Mouse (Mus musculus) C2C12 (cell line): ENCODE data around the gene Dclre1c. TPM values are rescaled to one million over a fixed set of nuclear protein-coding genes. Genes with fewer than 3 reads are reported as not detected.

Source experiments
- H3K27me3 ChIP-seq: one replicate; pipeline ENCODE4 v1.6.1; 2011; ENCODE audit not compliant: control insufficient read depth, insufficient read depth, insufficient read length
- H3K36me3 ChIP-seq: one replicate; pipeline ENCODE4 v1.6.1; 2011; ENCODE audit not compliant: control insufficient read depth, insufficient read depth
- H3K4me3 ChIP-seq: one replicate; pipeline ENCODE4 v1.5.1; 2011; ENCODE audit warnings: mild to moderate bottlenecking, control low read depth; ENCODE audit not compliant: poor library complexity, insufficient read depth, severe bottlenecking
- H3K79me2 ChIP-seq: one replicate; pipeline ENCODE4 v1.6.1; 2011; ENCODE audit not compliant: control insufficient read depth, insufficient read depth
- H3K79me3 ChIP-seq: one replicate; pipeline ENCODE4 v1.6.1; 2011; ENCODE audit warnings: low read depth, control low read depth
- H3ac ChIP-seq: one replicate; pipeline ENCODE3; 2011; ENCODE audit warnings: low read depth; ENCODE audit not compliant: control insufficient read depth, insufficient read length
- CEBPB ChIP-seq: IDR thresholded peaks from one replicate; pipeline ENCODE4 v1.6.1; 2011; ENCODE audit warnings: low read depth, mild to moderate bottlenecking, control low read depth, moderate library complexity
- CTCF ChIP-seq: IDR thresholded peaks from one replicate; pipeline ENCODE4 v1.5.1; 2011; ENCODE audit not compliant: control insufficient read depth, insufficient read depth, insufficient read length
- FOSL1 ChIP-seq: IDR thresholded peaks from one replicate; pipeline ENCODE4 v1.8.0; 2011; ENCODE audit warnings: mild to moderate bottlenecking, low read length; ENCODE audit not compliant: poor library complexity, insufficient read depth, severe bottlenecking
- MAX ChIP-seq: IDR thresholded peaks from one replicate; pipeline ENCODE4 v1.6.1; 2011; ENCODE audit warnings: mild to moderate bottlenecking, control low read depth
- MYOG ChIP-seq: IDR thresholded peaks from one replicate; pipeline ENCODE4 v1.6.1; 2011; ENCODE audit not compliant: control insufficient read depth, insufficient read length; ENCODE audit errors: extremely low read depth
- USF1 ChIP-seq: IDR thresholded peaks from one replicate; pipeline ENCODE4 v1.6.1; 2011; ENCODE audit warnings: low read depth, mild to moderate bottlenecking, control low read depth, moderate library complexity
- polyA plus RNA-seq: library from polyadenylated mRNA; unstranded; fragments of >200 nt; fragmentation: generic; extraction: Trizol; gene quantifications from one replicate; pipeline ENCODE4 v1.2.1, GENCODE M21; 2012; ENCODE audit warnings: missing spikeins

Dclre1c gene
- polyA plus RNA-seq, 1 experiment: 1.3 TPM

- Histone ChIP-seq H3K79me3 (peaks cover 24% of the 10 kb centered on the region), H3K36me3 (peaks cover 35% of the 10 kb centered on the region), H3K4me3 (peak overlapping the region; percentile 96), H3K27me3 (no peaks in the 10 kb centered on the region), H3ac (peak overlapping the region; percentile 74), H3K79me2 (peaks cover 46% of the 10 kb centered on the region)
- TF ChIP-seq MAX: peak; percentile 1
- no peak for TF ChIP-seq CEBPB
- TF ChIP-seq MYOG: no peak
- TF ChIP-seq USF1: no peak
- TF ChIP-seq FOSL1: no peak
- no peak for TF ChIP-seq CTCF
These were observed 88.1 kb downstream of the Dclre1c start for GRCm38 (mm10) chr2:3512076-3512475.

GRCm38 (mm10) chr2:3512552-3513454 lies 88.9 kb downstream of the Dclre1c start, which contains the start of the genes Gm45902, Hspa14 and Cdnf:
Gene Gm45902, minus strand, starts transcription at chr2:3512790.
Gene Hspa14, minus strand, starts transcription at chr2:3512814.
Gene Cdnf, plus strand, starts transcription at chr2:3513030.
- Histone ChIP-seq H3K36me3 (peaks cover 32% of the 10 kb centered on the region), H3K79me3 (peaks cover 24% of the 10 kb centered on the region), H3ac (peak within 1 kb of the TSS; percentile 83), H3K4me3 (peak within 1 kb of the TSS; percentile 96), H3K79me2 (peaks cover 44% of the 10 kb centered on the region), H3K27me3 (no peaks in the 10 kb centered on the region)
- TF ChIP-seq USF1: no peak
- TF ChIP-seq CEBPB: peak; percentile 81
- TF ChIP-seq MAX: peak; percentile 64
- TF ChIP-seq MYOG: no peak
- no peak for TF ChIP-seq CTCF
- no peak for TF ChIP-seq FOSL1

Other genes starting within 250 kb of the Dclre1c start
- 25.0 TPM for gene Nmt2, start 139.9 kb upstream of the Dclre1c start, polyA plus RNA-seq
- gene Rpp38, start 91.5 kb upstream of the Dclre1c start, polyA plus RNA-seq: 9.8 TPM
- gene Acbd7, start 88.0 kb upstream of the Dclre1c start, polyA plus RNA-seq: 0.32 TPM
- gene Olah, start 26.9 kb upstream of the Dclre1c start, polyA plus RNA-seq: not detected
- gene Meig1, start 1.5 kb upstream of the Dclre1c start, polyA plus RNA-seq: not detected
- 4.5 TPM for gene Suv39h2, start 50.9 kb downstream of the Dclre1c start, polyA plus RNA-seq
- gene Gm45902, start 88.7 kb downstream of the Dclre1c start, polyA plus RNA-seq: 2.5 TPM
- 49.0 TPM for gene Hspa14, start 88.7 kb downstream of the Dclre1c start, polyA plus RNA-seq
- gene Cdnf, start 88.9 kb downstream of the Dclre1c start, polyA plus RNA-seq: 0.21 TPM
- 16.6 TPM for gene Fam107b, start 146.4 kb downstream of the Dclre1c start, polyA plus RNA-seq